Mouse (Mus musculus): ENCODE measurements around the gene Fancc. TPM values are rescaled to one million over a fixed set of nuclear protein-coding genes. Genes with fewer than 3 reads are reported as not detected.

Fancc gene
- polyA plus RNA-seq, 1 experiment, result 8.1 TPM

DNA sequence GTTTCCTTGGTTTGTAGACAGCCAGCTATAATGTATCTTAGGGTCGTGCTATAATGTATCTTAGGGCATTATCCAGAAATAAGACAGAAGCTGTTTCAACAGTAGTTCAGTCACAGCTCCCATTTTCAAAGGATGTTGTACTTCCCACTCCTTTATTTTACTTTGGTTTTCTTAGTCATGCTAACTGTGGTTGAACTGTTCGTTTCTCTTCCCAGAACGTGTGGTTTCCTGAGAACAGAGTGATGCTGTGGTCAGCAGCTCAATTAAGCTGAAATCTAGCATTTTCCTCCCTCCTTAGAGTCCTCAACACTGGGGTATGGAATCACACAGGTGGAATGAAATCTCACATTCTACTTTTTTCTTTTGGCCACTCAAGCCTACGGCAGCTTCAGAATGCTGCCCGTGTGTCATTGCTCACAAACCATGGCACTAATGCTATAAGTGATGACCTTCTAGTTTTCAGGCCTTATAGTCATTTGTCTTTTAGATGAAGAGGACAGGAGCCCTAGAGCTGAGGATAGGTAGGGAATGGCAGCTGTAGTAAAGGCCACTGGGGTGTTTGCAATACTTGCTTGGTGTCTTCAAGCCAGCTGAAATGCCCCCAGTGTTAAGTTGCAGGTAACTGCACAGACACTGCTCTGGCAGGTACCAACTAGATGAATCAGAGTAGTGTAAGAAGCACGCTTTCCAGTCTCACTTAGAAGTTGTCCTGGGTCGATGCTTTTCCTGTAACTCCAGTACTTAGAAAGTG, 243.0 kb downstream of the Fancc start:
- Histone ChIP-seq H3K4me2 (ENCODE audit: low read depth) (peak overlapping the region; percentile 99), H3K79me2 (ENCODE audit: control insufficient read depth, insufficient read depth) (peaks cover 100% of the 10 kb centered on the region), H3ac (ENCODE audit: control insufficient read depth, insufficient read length) (no peak overlapping the region), H3K27me3 (ENCODE audit: control insufficient read depth, insufficient read depth, insufficient read length) (no peaks in the 10 kb centered on the region), H3K4me3 (no peak overlapping the region), H3K36me3 (ENCODE audit: control insufficient read depth, insufficient read depth) (peaks cover 15% of the 10 kb centered on the region)
- TF ChIP-seq MYOD1 (IDR thresholded peaks at IDR 0.05; ENCODE audit: control insufficient read depth in 1 of 3, insufficient read length in 2 of 3, low read depth in 2 of 3) (no peak), CEBPB (IDR thresholded peaks at IDR 0.05; ENCODE audit: insufficient read depth, poor library complexity, severe bottlenecking) (no peak), E2F4 (IDR thresholded peaks at IDR 0.05; ENCODE audit: insufficient read depth) (no peak)

DNA sequence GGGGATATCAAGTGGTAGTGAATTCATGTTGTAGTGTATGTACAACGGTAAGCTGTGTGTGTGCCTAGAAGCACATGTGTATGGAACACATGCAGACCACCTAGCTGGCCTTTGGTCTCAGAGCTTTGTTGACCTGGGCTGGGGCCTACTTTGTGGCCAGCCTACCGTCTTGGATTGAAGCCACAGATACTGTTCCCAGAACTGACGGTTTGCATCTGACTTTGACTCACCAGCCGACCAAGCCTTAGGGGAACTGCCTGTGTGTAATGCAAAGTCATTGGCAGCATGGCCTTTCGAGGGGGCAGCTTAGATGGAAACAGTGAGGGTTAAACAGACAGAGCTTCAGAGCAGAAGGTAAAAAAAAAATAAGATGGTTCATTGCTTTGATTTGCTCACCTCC, 243.9 kb downstream of the Fancc start:
- no peak for TF ChIP-seq E2F4 (IDR thresholded peaks at IDR 0.05; ENCODE audit: insufficient read depth)
- TF ChIP-seq CEBPB (IDR thresholded peaks at IDR 0.05; ENCODE audit: insufficient read depth, poor library complexity, severe bottlenecking), result no peak
- no peak for TF ChIP-seq POLR2AphosphoS2 (IDR thresholded peaks at IDR 0.05; ENCODE audit: insufficient read length, low read depth)
- TF ChIP-seq USF1 (IDR thresholded peaks at IDR 0.05; ENCODE audit: low read depth), result no peak
- TF ChIP-seq MYOD1 (IDR thresholded peaks at IDR 0.05; ENCODE audit: control insufficient read depth in 1 of 3, insufficient read length in 2 of 3, low read depth in 2 of 3), result peak in 1 of 3 experiments; percentile 14
- TF ChIP-seq MAX (IDR thresholded peaks at IDR 0.05; ENCODE audit: low read depth), result no peak
- no peak for TF ChIP-seq TCF3 (IDR thresholded peaks at IDR 0.05; ENCODE audit: insufficient read length, low read depth)
- peak in 1 of 3 experiments; percentile 30 for TF ChIP-seq MYOG (IDR thresholded peaks at IDR 0.05; ENCODE audit: control insufficient read depth in 1 of 3, insufficient read depth in 1 of 3, insufficient read length in 2 of 3, low read depth in 2 of 3)
- TF ChIP-seq REST (IDR thresholded peaks at IDR 0.05; ENCODE audit: insufficient read depth, insufficient read length), result no peak
- TF ChIP-seq TCF12 (IDR thresholded peaks at IDR 0.05; ENCODE audit: insufficient read depth, poor library complexity, severe bottlenecking), result no peak
- peak; percentile 37 for TF ChIP-seq POLR2A (IDR thresholded peaks at IDR 0.05; ENCODE audit: insufficient read length, low read depth)
- TF ChIP-seq SRF (IDR thresholded peaks at IDR 0.05; ENCODE audit: control insufficient read depth, insufficient read length, low read depth), result no peak
- Histone ChIP-seq H3K79me2 (ENCODE audit: control insufficient read depth, insufficient read depth) (peaks cover 100% of the 10 kb centered on the region), H3K27me3 (ENCODE audit: control insufficient read depth, insufficient read depth, insufficient read length) (no peaks in the 10 kb centered on the region), H3K4me3 (peak overlapping the region; percentile 8), H3K4me2 (ENCODE audit: low read depth) (peak overlapping the region; percentile 99), H3ac (ENCODE audit: control insufficient read depth, insufficient read length) (no peak overlapping the region), H3K36me3 (ENCODE audit: control insufficient read depth, insufficient read depth) (peaks cover 15% of the 10 kb centered on the region)

DNA sequence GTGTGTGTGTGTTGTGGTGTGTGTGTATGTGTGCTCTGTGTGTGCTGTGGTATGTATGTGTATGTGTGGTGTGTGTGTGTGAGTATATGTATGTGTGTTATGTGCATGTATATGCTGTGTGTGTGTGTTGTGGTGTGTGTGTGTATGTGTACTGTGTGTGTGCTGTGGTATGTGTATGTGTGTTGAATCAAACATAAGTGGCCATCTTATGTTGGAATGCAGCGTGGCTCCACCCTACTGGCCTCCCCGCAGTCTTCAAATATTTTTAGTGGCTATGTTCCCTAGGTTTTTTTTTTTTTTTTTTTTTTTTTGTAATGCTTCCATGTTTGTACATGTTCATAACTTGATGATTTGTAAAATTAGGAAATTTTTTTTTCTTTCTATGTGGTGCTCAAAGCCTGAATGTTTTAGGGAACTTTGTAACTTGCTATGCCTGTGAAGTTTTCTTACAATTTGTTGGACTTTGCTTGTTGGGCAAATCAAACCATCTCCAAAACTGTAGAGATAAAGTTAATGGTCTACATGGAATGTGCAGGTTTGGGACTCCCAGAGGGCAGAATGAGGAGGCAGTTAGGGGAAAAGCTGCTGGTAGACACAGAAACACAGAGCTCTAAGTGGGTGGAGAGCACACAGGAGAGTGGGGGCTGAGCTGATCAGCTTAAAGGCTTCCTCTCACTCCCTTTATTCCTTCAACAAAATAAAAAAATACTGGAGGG, 244.6 kb downstream of the Fancc start:
- peak overlapping the region; percentile 8 for H3K4me3 ChIP-seq
- H3K4me2 ChIP-seq (ENCODE audit: low read depth), result peak overlapping the region; percentile 99
- peaks cover 100% of the 10 kb centered on the region for H3K79me2 ChIP-seq (ENCODE audit: control insufficient read depth, insufficient read depth)
- H3K27me3 ChIP-seq (ENCODE audit: control insufficient read depth, insufficient read depth, insufficient read length), result no peaks in the 10 kb centered on the region
- TF ChIP-seq MAX (IDR thresholded peaks at IDR 0.05; ENCODE audit: low read depth) (no peak), POLR2AphosphoS2 (IDR thresholded peaks at IDR 0.05; ENCODE audit: insufficient read length, low read depth) (peak; percentile 19), POLR2A (IDR thresholded peaks at IDR 0.05; ENCODE audit: insufficient read length, low read depth) (peak; percentile 47), TCF12 (IDR thresholded peaks at IDR 0.05; ENCODE audit: insufficient read depth, poor library complexity, severe bottlenecking) (no peak)
- peak overlapping the region; percentile 23 for H3ac ChIP-seq (ENCODE audit: control insufficient read depth, insufficient read length)
- H3K36me3 ChIP-seq (ENCODE audit: control insufficient read depth, insufficient read depth), result peaks cover 18% of the 10 kb centered on the region

DNA sequence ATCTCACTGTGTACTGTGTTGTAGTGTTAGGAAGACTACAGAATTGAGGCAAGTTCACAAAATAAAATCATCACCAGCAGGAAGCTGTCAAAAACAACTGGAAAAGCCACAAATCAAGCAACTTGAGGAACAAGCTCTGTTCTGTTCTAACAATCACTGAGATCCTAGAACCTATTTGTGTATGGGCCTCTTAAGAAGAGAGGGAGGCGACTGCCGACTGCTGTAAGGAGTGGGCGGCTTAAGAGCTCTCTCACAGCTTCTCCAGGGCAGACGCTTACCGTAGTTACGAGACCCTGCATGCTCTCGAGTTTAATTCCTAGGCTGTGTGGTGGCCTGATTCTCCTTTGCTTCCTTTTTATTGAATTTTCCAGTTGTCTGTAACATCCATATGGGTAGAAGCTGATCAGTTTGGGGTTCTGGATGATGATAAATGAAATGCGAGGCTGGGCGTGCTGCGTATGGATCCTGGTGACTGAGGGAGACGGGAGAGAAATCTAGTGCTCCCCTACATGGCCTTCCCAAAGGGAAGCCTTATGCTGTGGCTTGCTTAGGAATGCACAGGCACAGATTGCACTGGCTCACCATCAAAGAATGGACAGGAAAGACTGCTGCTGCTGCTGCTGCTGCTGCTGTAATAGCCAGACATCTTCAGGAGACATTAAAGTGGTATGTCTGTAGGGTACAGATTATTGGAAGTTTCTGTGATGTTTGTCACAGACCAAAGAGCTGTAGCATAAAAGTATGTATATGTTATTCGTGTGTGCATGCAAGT, 245.8 kb downstream of the Fancc start:
- Histone ChIP-seq H3K4me2 (ENCODE audit: low read depth) (peak overlapping the region; percentile 99), H3K27me3 (ENCODE audit: control insufficient read depth, insufficient read depth, insufficient read length) (no peaks in the 10 kb centered on the region), H3ac (ENCODE audit: control insufficient read depth, insufficient read length) (peak overlapping the region; percentile 23), H3K79me2 (ENCODE audit: control insufficient read depth, insufficient read depth) (peaks cover 100% of the 10 kb centered on the region), H3K4me3 (peak overlapping the region; percentile 8), H3K36me3 (ENCODE audit: control insufficient read depth, insufficient read depth) (peaks cover 19% of the 10 kb centered on the region)
- TF ChIP-seq USF1 (IDR thresholded peaks at IDR 0.05; ENCODE audit: low read depth), result no peak
- TF ChIP-seq MAX (IDR thresholded peaks at IDR 0.05; ENCODE audit: low read depth), result no peak
- 0 out of 2 replicates have a peak, but pooled peaks have one; percentile 53 for TF ChIP-seq CEBPB (IDR thresholded peaks at IDR 0.05; ENCODE audit: insufficient read depth, poor library complexity, severe bottlenecking)
- no peak for TF ChIP-seq POLR2A (IDR thresholded peaks at IDR 0.05; ENCODE audit: insufficient read length, low read depth)
- TF ChIP-seq SRF (IDR thresholded peaks at IDR 0.05; ENCODE audit: control insufficient read depth, insufficient read length, low read depth), result no peak
- no peak for TF ChIP-seq E2F4 (IDR thresholded peaks at IDR 0.05; ENCODE audit: insufficient read depth)
- TF ChIP-seq POLR2AphosphoS2 (IDR thresholded peaks at IDR 0.05; ENCODE audit: insufficient read length, low read depth), result no peak
- no peak for TF ChIP-seq TCF12 (IDR thresholded peaks at IDR 0.05; ENCODE audit: insufficient read depth, poor library complexity, severe bottlenecking)
- no peak for TF ChIP-seq MYOD1 (IDR thresholded peaks at IDR 0.05; ENCODE audit: control insufficient read depth in 1 of 3, insufficient read length in 2 of 3, low read depth in 2 of 3)
- TF ChIP-seq MYOG (IDR thresholded peaks at IDR 0.05; ENCODE audit: control insufficient read depth in 1 of 3, insufficient read depth in 1 of 3, insufficient read length in 2 of 3, low read depth in 2 of 3), result peak in 1 of 3 experiments; percentile 15
- no peak for TF ChIP-seq REST (IDR thresholded peaks at IDR 0.05; ENCODE audit: insufficient read depth, insufficient read length)

All from myocyte (in vitro differentiated cells).